Mouse (Mus musculus) neural tube, embryonic 12.5 days (tissue): ENCODE results near the gene 1700001C19Rik. TPM values are rescaled to one million over a fixed set of nuclear protein-coding genes. Genes with fewer than 3 reads are reported as not detected.
A peak's percentile ranks its signal among the peaks of the same experiment; 100 is the strongest.
"Not testable (repeated sequence)": the region's sequence is repeated elsewhere in the genome, so short reads cannot be mapped to it uniquely, and the experiment has no call there.

Source experiments
- ATAC-seq: fragments of 200-750 bp; cut with Nextera tagmentation; 2 replicates; pipeline ENCODE4 v1.8.0; 2017; ENCODE audit warnings: low read depth, mild to moderate bottlenecking, moderate TSS enrichment, moderate library complexity; ENCODE audit not compliant: low FRiP score
- H3K27ac ChIP-seq: fragments of 300-500 bp; sonication (generic); 2 replicates; pipeline ENCODE4 v1.5.1; 2016
- H3K27me3 ChIP-seq: fragments of 300-500 bp; sonication (generic); replicated peaks from 2 replicates; pipeline ENCODE4 v1.6.1; 2016; ENCODE audit warnings: mild to moderate bottlenecking
- H3K36me3 ChIP-seq: fragments of 300-500 bp; sonication (generic); 2 replicates; pipeline ENCODE4 v1.6.1; 2016; ENCODE audit warnings: mild to moderate bottlenecking
- H3K4me1 ChIP-seq: fragments of 300-500 bp; sonication (generic); 2 replicates; pipeline ENCODE4 v1.6.1; 2016
- H3K4me2 ChIP-seq: fragments of 300-500 bp; sonication (generic); replicated peaks from 2 replicates; pipeline ENCODE4 v1.6.1; 2016; ENCODE audit warnings: mild to moderate bottlenecking
- H3K4me3 ChIP-seq: fragments of 300-500 bp; sonication (generic); 2 replicates; pipeline ENCODE4 v1.5.1; 2016
- H3K9ac ChIP-seq: fragments of 300-500 bp; sonication (generic); 2 replicates; pipeline ENCODE4 v1.6.1; 2016; ENCODE audit warnings: mild to moderate bottlenecking
- H3K9me3 ChIP-seq: fragments of 300-500 bp; sonication (generic); 2 replicates; pipeline ENCODE4 v1.6.1; 2016; ENCODE audit warnings: mild to moderate bottlenecking
- WGBS: fragments of 180-500 bp; shearing (Covaris S2); methylation state at CpG from one replicate; pipeline ENCODE4 v1.1.7; 2016; 5-methylcytosine and 5-hydroxymethylcytosine counted together
- polyA plus RNA-seq: library from polyadenylated mRNA; unstranded; fragments of >200 nt; fragmentation: Nextera tagmentation; extraction: Ambion mirVana; gene quantifications from 2 replicates; pipeline ENCODE4 v1.2.1, GENCODE M21; 2016

1700001C19Rik gene
- polyA plus RNA-seq, 1 experiment from 2014 or later, result 0.68 TPM

GRCm38 (mm10) chr17:47422616-47423015 lies 14.6 kb downstream of the 1700001C19Rik start:
- H3K9me3 ChIP-seq, H3K4me2 ChIP-seq, H3K4me3 ChIP-seq, H3K36me3 ChIP-seq, ATAC-seq, H3K4me1 ChIP-seq, H3K27me3 ChIP-seq, H3K9ac ChIP-seq, H3K27ac ChIP-seq: not testable (repeated sequence)
- WGBS, result 86% methylated on average over 1 of the region's 1 CpGs

GRCm38 (mm10) chr17:47421566-47421965 lies 15.6 kb downstream of the 1700001C19Rik start:
- no peaks in the 10 kb centered on the region for H3K4me1 ChIP-seq
- H3K4me2 ChIP-seq, result no peak overlapping the region
- no peak overlapping the region for H3K27ac ChIP-seq
- WGBS, result 83% methylated on average over 3 of the region's 3 CpGs
- no peak for ATAC-seq
- no peaks in the 10 kb centered on the region for H3K27me3 ChIP-seq
- no peaks in the 10 kb centered on the region for H3K36me3 ChIP-seq
- H3K9me3 ChIP-seq, result no peaks in the 10 kb centered on the region
- H3K4me3 ChIP-seq, result no peak overlapping the region
- no peak overlapping the region for H3K9ac ChIP-seq

GRCm38 (mm10) chr17:47420195-47420594 lies 17.0 kb downstream of the 1700001C19Rik start:
- H3K27me3 ChIP-seq, result no peaks in the 10 kb centered on the region
- no peaks in the 10 kb centered on the region for H3K36me3 ChIP-seq
- no peaks in the 10 kb centered on the region for H3K4me1 ChIP-seq
- H3K9ac ChIP-seq, result no peak overlapping the region
- ATAC-seq, result no peak
- 65% methylated on average over 2 of the region's 2 CpGs for WGBS
- no peak overlapping the region for H3K4me2 ChIP-seq
- H3K27ac ChIP-seq, result no peak overlapping the region
- no peak overlapping the region for H3K4me3 ChIP-seq
- H3K9me3 ChIP-seq, result no peaks in the 10 kb centered on the region

GRCm38 (mm10) chr17:47409897-47410861 lies 27.0 kb downstream of the 1700001C19Rik start:
- not testable (repeated sequence) for H3K9ac ChIP-seq, H3K36me3 ChIP-seq, H3K9me3 ChIP-seq, H3K4me1 ChIP-seq, H3K27ac ChIP-seq, ATAC-seq
- peak overlapping the region; percentile 60 for H3K4me2 ChIP-seq
- H3K27me3 ChIP-seq, result peaks cover 37% of the 10 kb centered on the region
- 3% methylated on average over 74 of the region's 74 CpGs for WGBS
- peak overlapping the region; percentile 30 for H3K4me3 ChIP-seq

- H3K9ac ChIP-seq, result no peak overlapping the region
- no peaks in the 10 kb centered on the region for H3K9me3 ChIP-seq
- no peak overlapping the region for H3K4me3 ChIP-seq
- H3K4me2 ChIP-seq, result no peak overlapping the region
- H3K36me3 ChIP-seq, result no peaks in the 10 kb centered on the region
- H3K4me1 ChIP-seq, result peaks cover 6% of the 10 kb centered on the region; the same call in 1 of the 2 replicates
- WGBS, result 24% methylated on average over 8 of the region's 8 CpGs
- no peak for ATAC-seq
- H3K27me3 ChIP-seq, result peaks cover 34% of the 10 kb centered on the region
- H3K27ac ChIP-seq, result no peak overlapping the region
These were observed 28.6 kb downstream of the 1700001C19Rik start for GRCm38 (mm10) chr17:47408558-47408898.

- no peaks in the 10 kb centered on the region for H3K36me3 ChIP-seq
- no peak for ATAC-seq
- H3K9ac ChIP-seq, result no peak overlapping the region
- peaks cover 28% of the 10 kb centered on the region for H3K27me3 ChIP-seq
- no peak overlapping the region for H3K4me3 ChIP-seq
- WGBS, result 66% methylated on average over 10 of the region's 10 CpGs
- H3K4me2 ChIP-seq, result no peak overlapping the region
- H3K27ac ChIP-seq, result no peak overlapping the region
- peaks cover 6% of the 10 kb centered on the region; the same call in 1 of the 2 replicates for H3K4me1 ChIP-seq
- no peaks in the 10 kb centered on the region for H3K9me3 ChIP-seq
These were observed 29.2 kb downstream of the 1700001C19Rik start for GRCm38 (mm10) chr17:47407717-47408557.

GRCm38 (mm10) chr17:47400451-47400850 lies 36.7 kb downstream of the 1700001C19Rik start, which contains the start of gene Guca1a:
TSS of gene Guca1a (minus strand) at chr17:47400584.
- H3K27me3 ChIP-seq, result peaks cover 4% of the 10 kb centered on the region; the same call in 1 of the 2 replicates
- H3K4me1 ChIP-seq, result no peaks in the 10 kb centered on the region
- no peak within 1 kb of the TSS for H3K4me3 ChIP-seq
- ATAC-seq, result no peak
- no peak within 1 kb of the TSS for H3K27ac ChIP-seq
- WGBS, result 67% methylated on average over 10 of the region's 10 CpGs
- H3K9ac ChIP-seq, result no peak within 1 kb of the TSS
- no peaks in the 10 kb centered on the region for H3K9me3 ChIP-seq
- no peaks in the 10 kb centered on the region for H3K36me3 ChIP-seq
- no peak within 1 kb of the TSS for H3K4me2 ChIP-seq

- ATAC-seq, result no peak
- peaks cover 15% of the 10 kb centered on the region for H3K27me3 ChIP-seq
- no peak overlapping the region for H3K4me3 ChIP-seq
- H3K4me2 ChIP-seq, result no peak overlapping the region
- no peaks in the 10 kb centered on the region for H3K36me3 ChIP-seq
- no peak overlapping the region for H3K27ac ChIP-seq
- WGBS, result 88% methylated on average over 8 of the region's 8 CpGs
- no peak overlapping the region for H3K9ac ChIP-seq
- no peaks in the 10 kb centered on the region for H3K9me3 ChIP-seq
- peaks cover 9% of the 10 kb centered on the region; the same call in 1 of the 2 replicates for H3K4me1 ChIP-seq
These were observed 38.1 kb downstream of the 1700001C19Rik start for GRCm38 (mm10) chr17:47399091-47399490.

GRCm38 (mm10) chr17:47395376-47395913 lies 41.7 kb downstream of the 1700001C19Rik start:
- 4% methylated on average over 19 of the region's 20 CpGs for WGBS
- peaks cover 16% of the 10 kb centered on the region for H3K27me3 ChIP-seq
- no peak overlapping the region for H3K27ac ChIP-seq

GRCm38 (mm10) chr17:47394223-47394869 lies 42.8 kb downstream of the 1700001C19Rik start:
- H3K4me3 ChIP-seq, result peak overlapping the region; percentile 14; the same call in 1 of the 2 replicates
- no peak for ATAC-seq
- no peak overlapping the region; the same call in 1 of the 2 replicates for H3K9ac ChIP-seq
- no peak overlapping the region for H3K27ac ChIP-seq
- H3K4me1 ChIP-seq, result peaks cover 9% of the 10 kb centered on the region; the same call in 1 of the 2 replicates
- peaks cover 16% of the 10 kb centered on the region for H3K27me3 ChIP-seq
- H3K36me3 ChIP-seq, result no peaks in the 10 kb centered on the region
- 23% methylated on average over 24 of the region's 24 CpGs for WGBS
- no peaks in the 10 kb centered on the region for H3K9me3 ChIP-seq
- H3K4me2 ChIP-seq, result peak overlapping the region; percentile 50

More at GRCm38 (mm10) chr17:47395376-47395913, 41.7 kb downstream of the 1700001C19Rik start:
- peaks cover 9% of the 10 kb centered on the region; the same call in 1 of the 2 replicates for H3K4me1 ChIP-seq
- peak overlapping the region; percentile 20; the same call in 1 of the 2 replicates for H3K4me3 ChIP-seq
- peak; percentile 72 for ATAC-seq
- H3K4me2 ChIP-seq, result peak overlapping the region; percentile 50
- no peaks in the 10 kb centered on the region for H3K36me3 ChIP-seq
- H3K9me3 ChIP-seq, result no peaks in the 10 kb centered on the region
- H3K9ac ChIP-seq, result no peak overlapping the region

- Histone ChIP-seq H3K9ac (no peak overlapping the region), H3K4me2 (no peak overlapping the region), H3K36me3 (peaks cover 4% of the 10 kb centered on the region), H3K4me3 (no peak overlapping the region), H3K9me3 (peaks cover 9% of the 10 kb centered on the region; the same call in 1 of the 2 replicates), H3K27ac (no peak overlapping the region), H3K27me3 (no peaks in the 10 kb centered on the region; the same call in 1 of the 2 replicates), H3K4me1 (no peaks in the 10 kb centered on the region)
- no peak for ATAC-seq
- 57% methylated on average over 4 of the region's 4 CpGs for WGBS
These were observed 50.5 kb downstream of the 1700001C19Rik start for GRCm38 (mm10) chr17:47386649-47387048.
